Mouse (Mus musculus) embryonic facial prominence, embryonic 14.5 days (tissue): ENCODE measurements at regions not wholly inside any gene's neighbourhood (a gene's known extent, or its start where the extent isn't known, plus 50 kb on each side); places are given as distances from the start of the nearest gene placed in this dataset.

Experiments
- ATAC-seq: fragments of 200-750 bp; cut with Nextera tagmentation; 2 replicates; pipeline ENCODE4 v1.8.0; 2017; ENCODE audit warnings: low read depth, moderate number of reproducible peaks, moderate TSS enrichment
- DNase-seq: peaks from one replicate; pipeline ENCODE4 v3.0.0-alpha.2; 2015; ENCODE audit warnings: low spot score
- H3K27ac ChIP-seq: fragments of 300-500 bp; sonication (generic); replicated peaks from 2 replicates; pipeline ENCODE4 v1.5.1; 2014; ENCODE audit warnings: low read depth, mild to moderate bottlenecking, low read length, moderate library complexity
- H3K27me3 ChIP-seq: fragments of 300-500 bp; sonication (generic); replicated peaks from 2 replicates; pipeline ENCODE4 v1.6.1; 2014; ENCODE audit warnings: low read length; ENCODE audit not compliant: control insufficient read depth, insufficient read depth
- H3K36me3 ChIP-seq: fragments of 300-500 bp; sonication (generic); 2 replicates; pipeline ENCODE4 v1.6.1; 2014; ENCODE audit warnings: low read length, mixed read lengths; ENCODE audit not compliant: control insufficient read depth, insufficient read depth
- H3K4me1 ChIP-seq: fragments of 300-500 bp; sonication (generic); 2 replicates; pipeline ENCODE4 v1.6.1; 2014; ENCODE audit warnings: antibody characterized with exemption, low read length; ENCODE audit not compliant: control insufficient read depth, insufficient read depth
- H3K4me2 ChIP-seq: fragments of 300-500 bp; sonication (generic); 2 replicates; pipeline ENCODE4 v1.6.1; 2014; ENCODE audit warnings: low read depth, mild to moderate bottlenecking, low read length, moderate library complexity, mixed read lengths
- H3K4me3 ChIP-seq: fragments of 300-500 bp; sonication (generic); 2 replicates; pipeline ENCODE4 v1.5.1; 2014; ENCODE audit warnings: low read depth, mild to moderate bottlenecking, low read length
- H3K9ac ChIP-seq: fragments of 300-500 bp; sonication (generic); 2 replicates; pipeline ENCODE4 v1.6.1; 2014; ENCODE audit warnings: low read depth, mild to moderate bottlenecking, low read length, moderate library complexity, mixed read lengths
- H3K9me3 ChIP-seq: fragments of 300-500 bp; sonication (generic); 2 replicates; pipeline ENCODE4 v1.6.1; 2016; ENCODE audit warnings: low read length; ENCODE audit not compliant: control insufficient read depth
- WGBS: fragments of 180-500 bp; shearing (Covaris S2); extraction: QIAGEN DNeasy Blood & Tissue Kit; methylation state at CpG from one replicate; pipeline ENCODE4 v1.1.7; 2014; 5-methylcytosine and 5-hydroxymethylcytosine counted together

DNA sequence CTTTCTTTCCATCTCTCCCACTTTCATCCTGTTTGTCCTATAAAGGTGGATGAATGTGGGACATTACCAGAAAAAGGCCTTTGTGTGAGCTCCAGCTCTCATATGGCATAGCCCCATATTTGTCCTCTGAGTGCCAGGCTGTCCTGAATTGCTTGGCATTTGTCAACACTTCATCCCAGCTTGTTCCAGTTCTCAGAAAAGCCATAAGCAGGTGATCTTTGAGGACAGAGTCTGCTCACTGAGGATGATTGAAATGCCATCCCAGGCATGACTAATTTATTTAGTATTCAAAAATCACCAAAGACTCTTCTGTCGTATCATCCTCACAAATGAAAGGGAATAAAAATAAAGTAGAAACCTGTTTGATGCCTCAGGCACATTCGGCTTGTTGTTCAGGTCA is 203.6 kb upstream of the Defb41 start:
- no peak for ATAC-seq
- Histone ChIP-seq H3K4me2 (no peak overlapping the region), H3K9me3 (no peaks in the 10 kb centered on the region), H3K27ac (no peak overlapping the region), H3K27me3 (no peaks in the 10 kb centered on the region), H3K4me3 (no peak overlapping the region), H3K36me3 (no peaks in the 10 kb centered on the region), H3K4me1 (no peaks in the 10 kb centered on the region), H3K9ac (no peak overlapping the region)
- WGBS, result 75% methylated on average over 2 of the region's 2 CpGs
- DNase-seq, result no peak

DNA sequence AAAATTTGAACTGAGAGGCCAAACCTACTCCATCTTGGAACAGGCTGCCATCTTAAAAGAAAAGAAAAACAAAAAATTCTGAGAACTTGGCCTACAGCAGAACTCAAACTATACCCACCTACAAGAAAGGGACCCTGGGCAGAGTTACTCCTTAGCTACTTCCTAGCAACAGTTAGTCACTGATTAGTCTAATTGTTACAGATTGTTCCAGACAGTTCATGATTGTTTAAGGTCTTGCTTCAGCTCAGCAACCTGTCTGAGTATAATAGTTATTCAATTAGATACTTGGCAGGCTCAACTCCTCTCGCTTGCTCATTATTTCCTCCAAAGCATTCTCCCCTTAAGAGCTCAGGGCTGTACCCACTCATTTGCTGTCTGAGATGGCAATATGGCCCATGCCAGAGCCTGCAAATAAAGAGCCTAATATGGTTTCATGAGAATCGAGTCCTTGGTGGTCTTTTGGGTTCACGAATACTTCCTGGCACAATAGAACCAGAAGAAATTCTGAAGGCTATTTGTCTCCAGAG is 200.4 kb upstream of the Defb41 start:
- Histone ChIP-seq H3K27ac (no peak overlapping the region), H3K4me3 (no peak overlapping the region), H3K27me3 (no peaks in the 10 kb centered on the region), H3K4me1 (no peaks in the 10 kb centered on the region), H3K4me2 (no peak overlapping the region), H3K9me3 (no peaks in the 10 kb centered on the region), H3K36me3 (no peaks in the 10 kb centered on the region), H3K9ac (no peak overlapping the region)
- WGBS, result 87% methylated on average over 3 of the region's 3 CpGs
- ATAC-seq, result no peak
- DNase-seq, result no peak

GRCm38 (mm10) chr1:18463218-18463617 is 198.3 kb upstream of the Defb41 start:
- no peak overlapping the region for H3K4me3 ChIP-seq
- WGBS, result 34% methylated on average over 1 of the region's 1 CpGs
- no peak overlapping the region for H3K9ac ChIP-seq
- H3K27me3 ChIP-seq, result no peaks in the 10 kb centered on the region
- H3K36me3 ChIP-seq, result no peaks in the 10 kb centered on the region
- H3K27ac ChIP-seq, result no peak overlapping the region
- H3K4me1 ChIP-seq, result no peaks in the 10 kb centered on the region
- H3K9me3 ChIP-seq, result no peaks in the 10 kb centered on the region
- DNase-seq (peak; percentile 10), ATAC-seq (no peak)
- H3K4me2 ChIP-seq, result no peak overlapping the region

- Histone ChIP-seq H3K27me3 (no peaks in the 10 kb centered on the region), H3K9me3 (no peaks in the 10 kb centered on the region), H3K4me1 (no peaks in the 10 kb centered on the region), H3K4me2 (no peak overlapping the region), H3K27ac (no peak overlapping the region), H3K36me3 (no peaks in the 10 kb centered on the region), H3K9ac (no peak overlapping the region), H3K4me3 (no peak overlapping the region)
- whole genome bisulfite sequencing, result 29% methylated on average over 3 of the region's 3 CpGs
- peak; percentile 26 for DNase-seq
- ATAC-seq, result no peak
Measured at GRCm38 (mm10) chr1:18416297-18416732, 151.4 kb upstream of the Defb41 start.

DNA sequence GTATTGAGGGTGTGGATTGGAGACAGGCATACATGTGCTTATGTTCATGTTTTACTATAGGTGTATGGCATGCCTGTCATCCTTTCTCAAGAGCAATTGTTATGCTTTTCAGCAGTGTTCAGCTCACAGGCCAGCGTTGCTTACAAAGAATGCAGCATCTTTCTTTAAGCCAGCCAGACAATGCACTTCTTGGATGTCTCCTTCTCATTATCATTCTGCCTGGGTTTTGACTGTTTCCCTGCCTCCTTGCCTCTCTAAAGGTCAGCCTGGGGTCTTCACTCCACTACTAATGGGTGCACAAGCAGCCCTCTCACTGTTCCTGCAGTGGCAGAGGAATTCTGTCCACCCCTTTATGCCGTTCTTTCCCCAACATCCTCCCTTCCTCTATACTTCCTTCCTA is 150.9 kb upstream of the Defb41 start:
- WGBS, result 36% methylated on average over 2 of the region's 2 CpGs
- H3K27ac ChIP-seq, result no peak overlapping the region
- no peaks in the 10 kb centered on the region for H3K9me3 ChIP-seq
- no peaks in the 10 kb centered on the region for H3K27me3 ChIP-seq
- H3K4me2 ChIP-seq, result no peak overlapping the region
- no peak overlapping the region for H3K4me3 ChIP-seq
- DNase-seq (no peak), ATAC-seq (no peak)
- no peak overlapping the region for H3K9ac ChIP-seq
- H3K4me1 ChIP-seq, result no peaks in the 10 kb centered on the region
- no peaks in the 10 kb centered on the region for H3K36me3 ChIP-seq

DNA sequence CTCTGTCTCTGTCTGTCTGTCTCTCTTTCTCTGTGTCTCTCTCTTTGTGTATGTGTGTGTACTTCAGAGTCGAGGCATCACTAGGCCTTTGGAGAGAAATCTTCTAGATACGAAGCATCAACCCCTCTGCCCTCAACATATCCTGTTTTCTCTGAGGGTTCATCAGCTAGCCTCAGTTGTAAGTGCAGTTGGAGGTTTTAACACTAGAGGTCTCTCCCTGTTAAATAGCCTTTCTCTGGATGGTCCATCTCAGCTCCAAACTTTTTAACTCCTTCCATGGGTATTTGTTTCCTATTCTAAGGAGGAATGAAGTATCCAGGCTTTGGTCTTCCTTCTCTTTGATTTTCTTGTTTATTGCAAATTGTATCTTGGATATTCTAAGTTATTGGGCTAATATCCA is 147.8 kb upstream of the Defb41 start:
- no peak for DNase-seq
- WGBS, result 71% methylated on average over 2 of the region's 2 CpGs

DNA sequence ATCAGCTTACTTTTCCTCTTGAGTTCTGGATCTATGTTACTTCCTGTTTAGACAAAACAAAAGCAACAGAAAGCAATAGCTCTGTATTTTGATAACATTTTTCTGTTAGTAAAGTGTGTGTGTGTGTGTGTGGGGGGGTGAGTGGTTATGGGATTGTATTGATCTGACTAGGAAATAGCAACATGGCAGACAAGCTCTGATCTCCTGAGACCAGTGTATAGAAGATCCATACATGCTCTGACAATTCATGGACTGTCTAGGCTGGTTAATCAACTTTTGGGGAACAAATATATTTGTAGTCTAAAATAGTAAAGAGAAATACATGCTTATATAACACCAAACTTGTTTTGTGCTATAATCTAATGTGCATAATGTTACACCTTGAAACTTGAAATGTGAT is 124.7 kb upstream of the Defb41 start:
- Histone ChIP-seq H3K27me3 (no peaks in the 10 kb centered on the region), H3K27ac (no peak overlapping the region), H3K4me1 (no peaks in the 10 kb centered on the region), H3K4me3 (no peak overlapping the region), H3K4me2 (no peak overlapping the region), H3K36me3 (no peaks in the 10 kb centered on the region), H3K9ac (no peak overlapping the region), H3K9me3 (no peaks in the 10 kb centered on the region)
- DNase-seq, result no peak
- no peak for ATAC-seq

More for the DNA sequence above, 147.8 kb upstream of the Defb41 start:
- no peak overlapping the region for H3K9ac ChIP-seq
- no peaks in the 10 kb centered on the region for H3K36me3 ChIP-seq
- H3K4me3 ChIP-seq, result no peak overlapping the region
- H3K4me1 ChIP-seq, result no peaks in the 10 kb centered on the region
- ATAC-seq, result no peak
- no peak overlapping the region for H3K4me2 ChIP-seq
- H3K27ac ChIP-seq, result no peak overlapping the region
- H3K9me3 ChIP-seq, result no peaks in the 10 kb centered on the region
- H3K27me3 ChIP-seq, result no peaks in the 10 kb centered on the region

DNA sequence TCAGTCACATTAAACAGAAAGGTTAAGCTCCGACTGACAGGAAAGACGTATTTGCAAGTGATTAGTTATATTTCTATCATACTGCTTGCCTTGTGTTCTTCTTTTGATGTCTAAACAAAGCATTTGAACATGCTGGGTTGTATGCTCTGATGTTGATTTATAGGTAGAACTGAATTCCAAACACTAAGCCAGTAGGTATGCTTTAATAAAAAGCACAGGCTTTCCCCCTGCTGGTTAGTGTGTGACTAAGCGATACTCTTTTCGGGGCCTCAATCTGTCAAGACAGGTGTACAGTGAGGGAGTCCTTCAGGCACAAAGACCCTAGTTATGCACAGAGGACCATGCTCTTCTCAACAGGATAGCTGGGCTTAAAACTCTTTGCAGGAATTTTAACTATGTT is 119.1 kb upstream of the Defb41 start:
- DNase-seq (no peak), ATAC-seq (no peak)
- 51% methylated on average over 4 of the region's 4 CpGs for WGBS
- Histone ChIP-seq H3K9me3 (no peaks in the 10 kb centered on the region), H3K4me2 (no peak overlapping the region), H3K9ac (no peak overlapping the region), H3K4me3 (no peak overlapping the region), H3K27ac (no peak overlapping the region), H3K36me3 (no peaks in the 10 kb centered on the region), H3K4me1 (no peaks in the 10 kb centered on the region), H3K27me3 (no peaks in the 10 kb centered on the region)

- Histone ChIP-seq H3K36me3 (no peaks in the 10 kb centered on the region), H3K9ac (no peak overlapping the region), H3K4me1 (no peaks in the 10 kb centered on the region), H3K4me3 (no peak overlapping the region), H3K27ac (no peak overlapping the region), H3K4me2 (no peak overlapping the region), H3K9me3 (no peaks in the 10 kb centered on the region), H3K27me3 (no peaks in the 10 kb centered on the region)
- WGBS, result 62% methylated on average over 9 of the region's 9 CpGs
- DNase-seq (peak; percentile 38), ATAC-seq (no peak)
Measured at GRCm38 (mm10) chr1:18359951-18360731, 95.2 kb upstream of the Defb41 start.
